Mouse (Mus musculus) stomach, postnatal 0 days (tissue): ENCODE data around the gene Jph3.

ENCODE experiments used
- CTCF ChIP-seq: IDR thresholded peaks from 2 replicates; pipeline ENCODE4 v1.5.1; 2016; ENCODE audit warnings: antibody characterized with exemption, low read depth, mild to moderate bottlenecking, moderate library complexity
- EP300 ChIP-seq: optimal IDR thresholded peaks from 2 replicates; pipeline ENCODE3; 2016; ENCODE audit warnings: antibody characterized with exemption

DNA sequence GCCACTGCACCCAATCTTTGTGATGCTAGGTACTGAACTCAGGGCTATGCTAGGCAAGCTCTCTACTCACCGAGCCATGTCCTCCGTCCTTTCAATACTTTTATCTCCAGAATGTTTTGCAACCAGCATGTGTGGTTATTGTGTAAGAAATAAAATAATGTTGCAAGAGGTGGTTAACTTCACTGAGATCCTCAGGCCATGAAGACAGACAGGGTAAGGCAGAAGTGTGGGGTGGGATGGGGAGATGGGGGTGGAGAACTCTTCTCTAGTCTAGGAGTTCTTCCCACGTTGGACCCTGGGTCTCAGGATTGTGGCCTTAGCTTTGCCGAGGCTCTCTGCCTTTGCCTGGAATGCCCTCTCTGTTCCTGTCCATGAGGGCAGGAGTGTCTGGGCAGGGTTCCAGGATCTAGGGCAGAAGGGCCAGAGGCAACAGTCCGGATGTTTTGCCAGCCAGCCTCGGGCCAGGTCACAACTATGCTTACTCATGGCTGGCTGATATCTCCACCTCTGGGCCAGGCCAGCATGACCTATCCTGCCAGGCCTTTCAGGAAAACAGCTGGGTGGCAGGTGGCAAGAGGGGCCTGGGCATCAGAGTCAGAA, 33.7 kb upstream of the Jph3 start:
- TF ChIP-seq CTCF (no peak), EP300 (no peak)
